Mouse (Mus musculus) small intestine, adult 2 months (tissue): ENCODE measurements at regions not wholly inside any gene's neighbourhood (a gene's known extent, or its start where the extent isn't known, plus 50 kb on each side); places are given as distances from the start of the nearest gene placed in this dataset.

ENCODE experiments used
- CTCF ChIP-seq: fragments of 200-500 bp; IDR thresholded peaks from 2 replicates; pipeline ENCODE4 v1.5.1; 2012; ENCODE audit warnings: low read depth, mild to moderate bottlenecking, control low read depth, inconsistent platforms, low read length, moderate library complexity, mixed read lengths; ENCODE audit not compliant: insufficient replicate concordance, insufficient read length; ENCODE audit errors: extremely low read depth
- POLR2A ChIP-seq: fragments of 200-500 bp; IDR thresholded peaks from 2 replicates; pipeline ENCODE4 v1.6.1; 2012; ENCODE audit warnings: low read depth, mild to moderate bottlenecking, control low read depth, inconsistent platforms, low read length, moderate library complexity

GRCm38 (mm10) chr13:107904851-107905250 is 139.4 kb upstream of the Smim15 start:
- TF ChIP-seq CTCF (no peak), POLR2A (no peak)
